Mouse (Mus musculus) neural tube, embryonic 12.5 days (tissue): Measurements from ENCODE around the gene Svop. TPM values are rescaled to one million over a fixed set of nuclear protein-coding genes. Genes with fewer than 3 reads are reported as not detected.

Experiments
- ATAC-seq: fragments of 200-750 bp; cut with Nextera tagmentation; 2 replicates; pipeline ENCODE4 v1.8.0; 2017; ENCODE audit warnings: low read depth, mild to moderate bottlenecking, moderate TSS enrichment, moderate library complexity; ENCODE audit not compliant: low FRiP score
- H3K27ac ChIP-seq: fragments of 300-500 bp; sonication (generic); 2 replicates; pipeline ENCODE4 v1.5.1; 2016
- H3K27me3 ChIP-seq: fragments of 300-500 bp; sonication (generic); replicated peaks from 2 replicates; pipeline ENCODE4 v1.6.1; 2016; ENCODE audit warnings: mild to moderate bottlenecking
- H3K36me3 ChIP-seq: fragments of 300-500 bp; sonication (generic); 2 replicates; pipeline ENCODE4 v1.6.1; 2016; ENCODE audit warnings: mild to moderate bottlenecking
- H3K4me1 ChIP-seq: fragments of 300-500 bp; sonication (generic); 2 replicates; pipeline ENCODE4 v1.6.1; 2016
- H3K4me2 ChIP-seq: fragments of 300-500 bp; sonication (generic); replicated peaks from 2 replicates; pipeline ENCODE4 v1.6.1; 2016; ENCODE audit warnings: mild to moderate bottlenecking
- H3K4me3 ChIP-seq: fragments of 300-500 bp; sonication (generic); 2 replicates; pipeline ENCODE4 v1.5.1; 2016
- H3K9ac ChIP-seq: fragments of 300-500 bp; sonication (generic); 2 replicates; pipeline ENCODE4 v1.6.1; 2016; ENCODE audit warnings: mild to moderate bottlenecking
- H3K9me3 ChIP-seq: fragments of 300-500 bp; sonication (generic); 2 replicates; pipeline ENCODE4 v1.6.1; 2016; ENCODE audit warnings: mild to moderate bottlenecking
- WGBS: fragments of 180-500 bp; shearing (Covaris S2); methylation state at CpG from one replicate; pipeline ENCODE4 v1.1.7; 2016; 5-methylcytosine and 5-hydroxymethylcytosine counted together
- polyA plus RNA-seq: library from polyadenylated mRNA; unstranded; fragments of >200 nt; fragmentation: Nextera tagmentation; extraction: Ambion mirVana; gene quantifications from 2 replicates; pipeline ENCODE4 v1.2.1, GENCODE M21; 2016

Gene Svop
- polyA plus RNA-seq, 1 experiment from 2014 or later = 59.8 TPM

DNA sequence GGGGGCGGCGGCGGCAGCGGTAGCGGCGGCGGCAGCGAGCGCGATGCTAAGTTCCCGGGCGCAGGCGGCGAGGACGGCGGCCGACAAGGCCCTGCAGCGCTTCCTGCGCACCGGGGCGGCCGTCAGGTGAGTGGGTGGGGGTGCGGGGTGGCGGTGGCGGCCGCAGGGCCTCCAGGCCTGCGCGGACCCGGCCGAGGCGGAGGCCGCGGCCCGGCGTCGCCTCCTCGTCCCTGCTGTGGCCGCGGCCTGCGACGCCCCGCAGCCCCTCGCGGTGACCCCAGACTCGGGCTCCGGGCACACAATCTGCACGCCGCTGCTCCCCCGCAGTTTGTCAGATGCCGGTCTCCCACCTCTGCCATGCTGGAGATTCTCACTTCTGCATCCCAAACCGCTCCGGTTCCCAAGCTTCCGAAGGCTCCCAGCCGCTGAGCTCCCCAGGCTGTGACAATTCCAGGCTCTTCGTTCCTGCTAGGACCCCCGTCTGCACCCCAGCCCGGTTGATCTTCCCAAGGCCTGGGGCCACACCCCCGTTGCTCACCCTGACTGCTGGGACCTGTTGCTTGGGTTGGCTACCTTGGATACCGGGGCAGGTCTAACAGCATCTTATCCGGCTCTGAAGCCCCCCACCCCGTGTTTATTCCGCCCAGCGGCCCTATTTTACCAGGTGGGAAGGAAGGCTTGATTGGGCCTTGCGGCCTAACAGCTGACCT, 9.2 kb upstream of the Svop start:
- peak overlapping the region; percentile 92 for H3K4me2 ChIP-seq
- peak overlapping the region; percentile 97 for H3K9ac ChIP-seq
- ATAC-seq = peak; percentile 77
- H3K9me3 ChIP-seq = no peaks in the 10 kb centered on the region
- peak overlapping the region; percentile 98 for H3K4me3 ChIP-seq
- H3K4me1 ChIP-seq = peaks cover 12% of the 10 kb centered on the region
- no peaks in the 10 kb centered on the region for H3K27me3 ChIP-seq
- H3K36me3 ChIP-seq = peaks cover 22% of the 10 kb centered on the region
- H3K27ac ChIP-seq = peak overlapping the region; percentile 20; the same call in 1 of the 2 replicates
- 2% methylated on average over 64 of the region's 64 CpGs for WGBS

DNA sequence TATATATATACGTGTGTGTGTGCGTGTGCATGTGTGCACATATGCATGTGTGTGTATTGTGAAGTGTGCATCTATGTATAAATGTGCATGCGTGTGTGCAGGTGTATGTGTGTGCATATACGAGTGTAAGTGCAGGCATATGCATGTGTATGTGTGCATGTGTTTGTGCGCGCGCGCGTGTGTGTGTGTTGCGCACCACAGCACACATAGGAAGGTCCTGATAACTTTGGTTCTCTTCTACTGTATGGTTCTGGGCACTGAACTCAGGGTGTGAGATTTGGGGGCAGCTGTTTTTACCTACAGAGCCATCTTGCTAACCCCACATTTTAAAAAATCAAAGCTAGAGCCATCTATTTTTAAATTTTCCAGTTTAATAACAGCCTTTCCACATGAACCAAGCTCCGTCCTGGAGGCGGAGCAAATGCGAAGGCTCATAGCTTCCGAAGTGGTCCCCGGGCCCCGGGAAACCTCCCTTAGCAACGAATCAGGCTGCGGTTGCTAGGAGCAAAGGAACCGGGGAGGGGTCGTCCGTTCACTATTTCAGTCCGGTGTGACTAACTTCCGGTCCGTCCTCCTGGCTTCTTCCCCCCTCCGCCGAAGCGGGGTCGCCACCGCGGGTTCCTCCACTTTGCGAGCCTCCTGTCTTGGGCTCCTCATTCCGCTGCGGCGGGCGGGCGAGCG, 8.5 kb upstream of the Svop start:
- H3K4me1 ChIP-seq = peaks cover 12% of the 10 kb centered on the region
- peak overlapping the region; percentile 98 for H3K4me3 ChIP-seq
- H3K27me3 ChIP-seq = no peaks in the 10 kb centered on the region
- WGBS = 8% methylated on average over 37 of the region's 37 CpGs
- ATAC-seq = peak; percentile 91
- peak overlapping the region; percentile 97 for H3K9ac ChIP-seq
- peak overlapping the region; percentile 20; the same call in 1 of the 2 replicates for H3K27ac ChIP-seq
- peak overlapping the region; percentile 92 for H3K4me2 ChIP-seq
- no peaks in the 10 kb centered on the region for H3K9me3 ChIP-seq
- peaks cover 15% of the 10 kb centered on the region for H3K36me3 ChIP-seq

DNA sequence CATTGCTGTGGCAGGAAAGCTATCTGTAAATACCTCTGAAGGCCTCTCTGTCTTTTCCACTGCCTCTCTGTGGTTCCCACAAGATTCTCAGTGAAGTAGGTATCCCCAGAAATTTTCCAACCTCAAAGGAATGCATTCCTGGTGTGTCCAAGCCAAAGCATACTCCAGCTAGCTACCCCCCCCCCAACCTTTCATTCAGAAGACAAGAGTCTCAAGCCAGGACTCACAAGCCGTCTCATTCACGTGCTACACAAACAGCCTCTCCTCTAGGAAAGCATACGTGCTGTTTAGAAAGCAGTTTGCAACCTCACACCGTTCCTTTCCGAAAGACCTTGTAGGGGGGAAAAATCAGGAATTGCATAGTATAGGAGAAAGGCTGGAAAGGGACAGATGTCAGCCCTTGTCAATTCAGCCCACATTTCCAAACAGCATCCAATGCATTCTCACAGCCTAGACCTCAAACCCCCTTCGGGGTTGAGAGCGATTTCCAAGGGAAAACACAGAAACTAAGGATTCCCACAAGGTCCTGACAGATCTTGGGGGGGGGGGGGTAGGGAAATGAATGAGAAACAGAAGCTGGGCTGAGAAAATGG, 853 bp downstream of the Svop start:
- Histone ChIP-seq H3K27ac (peak overlapping the region; percentile 67), H3K36me3 (no peaks in the 10 kb centered on the region), H3K4me1 (peaks cover 6% of the 10 kb centered on the region; the same call in 1 of the 2 replicates), H3K4me3 (peak overlapping the region; percentile 53), H3K4me2 (peak overlapping the region; percentile 62), H3K27me3 (no peaks in the 10 kb centered on the region), H3K9me3 (no peaks in the 10 kb centered on the region), H3K9ac (peak overlapping the region; percentile 70)
- no peak; the same call in 1 of the 2 replicates for ATAC-seq
- WGBS = 16% methylated on average over 7 of the region's 7 CpGs

DNA sequence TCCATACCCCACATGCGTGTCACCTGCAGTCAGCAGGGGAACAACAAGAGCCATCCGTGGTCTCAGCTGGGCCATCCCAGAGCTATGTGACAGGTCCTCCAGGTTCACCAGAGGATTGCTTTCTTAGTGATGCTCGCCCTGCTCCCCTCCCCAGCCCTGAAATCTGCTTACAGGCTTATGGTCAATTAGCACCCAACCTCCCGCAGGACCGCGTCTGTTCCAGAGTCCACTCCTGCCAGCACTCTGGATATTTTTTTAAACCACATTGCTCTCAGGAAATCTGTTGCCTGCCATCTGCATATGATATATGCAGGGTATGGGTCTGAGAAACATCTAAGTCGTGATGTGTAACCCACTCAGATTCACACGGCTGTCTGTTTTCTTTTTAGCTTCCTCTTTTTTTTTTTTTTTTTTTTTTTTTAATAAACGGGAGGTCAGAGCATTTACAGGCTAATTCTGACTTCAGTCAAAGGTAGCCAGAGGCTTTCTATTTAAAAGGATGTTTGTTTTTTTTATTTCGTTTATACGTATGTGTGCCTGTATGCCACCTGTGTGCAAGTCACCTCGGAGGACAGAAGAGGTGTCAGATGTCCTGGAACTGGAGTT, 3.4 kb downstream of the Svop start:
- Histone ChIP-seq H3K36me3 (no peaks in the 10 kb centered on the region), H3K4me3 (no peak overlapping the region), H3K27ac (no peak overlapping the region), H3K9ac (no peak overlapping the region), H3K4me1 (peaks cover 6% of the 10 kb centered on the region; the same call in 1 of the 2 replicates), H3K4me2 (no peak overlapping the region), H3K27me3 (no peaks in the 10 kb centered on the region), H3K9me3 (no peaks in the 10 kb centered on the region)
- 83% methylated on average over 12 of the region's 12 CpGs for WGBS
- ATAC-seq = no peak

DNA sequence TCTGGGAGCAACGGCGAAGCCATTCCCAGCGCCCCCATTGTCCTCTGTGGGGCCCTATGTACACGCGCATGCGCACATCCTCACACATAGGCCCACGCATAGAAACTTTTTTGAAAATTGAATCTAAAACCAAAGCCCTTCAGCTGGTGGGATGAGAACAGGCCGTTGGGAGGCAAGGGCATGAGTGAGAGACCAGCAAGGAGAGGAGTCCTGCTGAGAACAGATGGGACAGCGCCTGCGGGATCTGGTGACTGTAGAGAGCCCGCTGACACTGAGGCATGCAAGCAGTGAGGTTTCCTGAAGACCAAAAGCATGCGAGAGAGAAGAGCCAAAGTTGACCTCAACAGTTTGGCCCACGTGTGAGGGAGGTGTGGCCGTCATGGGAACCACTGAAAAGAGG, 5.9 kb downstream of the Svop start:
- H3K4me2 ChIP-seq = no peak overlapping the region
- 83% methylated on average over 14 of the region's 14 CpGs for WGBS
- H3K27me3 ChIP-seq = no peaks in the 10 kb centered on the region
- H3K9ac ChIP-seq = no peak overlapping the region
- H3K4me1 ChIP-seq = 0 out of 2 replicates have a peak, but pooled peaks cover 2% of the 10 kb centered on the region
- no peaks in the 10 kb centered on the region for H3K9me3 ChIP-seq
- H3K36me3 ChIP-seq = no peaks in the 10 kb centered on the region
- H3K27ac ChIP-seq = no peak overlapping the region
- no peak for ATAC-seq
- no peak overlapping the region for H3K4me3 ChIP-seq

DNA sequence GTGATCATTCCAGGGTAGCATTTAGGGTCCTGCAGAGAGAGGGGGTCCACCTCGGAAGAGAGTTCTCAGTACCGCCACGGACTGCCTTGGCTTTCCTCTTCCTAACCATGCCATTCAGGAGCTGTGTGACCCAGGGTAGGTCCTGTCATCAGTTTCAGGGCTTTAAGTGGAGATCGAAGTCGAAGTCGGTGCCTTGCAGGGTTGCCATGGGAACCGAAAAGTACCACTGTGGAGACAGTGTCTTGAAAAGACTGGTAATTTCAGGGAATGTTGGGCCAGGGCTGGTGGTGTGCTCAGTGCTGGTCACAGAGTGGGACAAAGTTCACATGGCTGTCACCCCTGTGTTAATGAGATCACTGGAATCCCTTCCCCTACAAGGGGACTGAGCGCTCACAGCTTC, 14.4 kb downstream of the Svop start:
- ATAC-seq = no peak
- no peak overlapping the region for H3K4me3 ChIP-seq
- H3K27ac ChIP-seq = no peak overlapping the region
- H3K4me2 ChIP-seq = no peak overlapping the region
- no peaks in the 10 kb centered on the region for H3K9me3 ChIP-seq
- H3K4me1 ChIP-seq = no peaks in the 10 kb centered on the region
- no peak overlapping the region for H3K9ac ChIP-seq
- H3K36me3 ChIP-seq = no peaks in the 10 kb centered on the region
- no peaks in the 10 kb centered on the region for H3K27me3 ChIP-seq
- WGBS = 52% methylated on average over 8 of the region's 8 CpGs

DNA sequence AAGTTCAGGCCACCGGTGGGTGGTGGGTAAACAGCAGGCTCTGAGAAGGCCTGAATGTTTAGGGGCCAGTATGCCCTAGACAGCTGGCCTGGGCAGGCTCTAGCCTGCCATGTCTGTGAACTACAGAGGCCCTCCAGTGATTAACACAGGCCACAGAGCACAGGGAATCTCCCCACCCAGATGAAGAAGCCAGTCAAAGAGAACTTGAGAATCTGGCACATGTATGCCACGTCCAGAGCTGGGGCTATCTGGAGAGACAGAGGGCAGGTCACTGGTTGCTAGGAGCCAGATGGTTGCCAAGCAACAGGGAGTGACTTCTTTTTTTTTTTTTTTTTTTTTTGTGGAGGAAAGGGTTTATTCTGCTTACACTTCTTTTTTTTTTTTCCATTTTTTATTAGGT, 19.1 kb downstream of the Svop start:
- no peaks in the 10 kb centered on the region for H3K4me1 ChIP-seq
- no peaks in the 10 kb centered on the region; the same call in 1 of the 2 replicates for H3K36me3 ChIP-seq
- no peaks in the 10 kb centered on the region for H3K9me3 ChIP-seq
- H3K4me2 ChIP-seq = no peak overlapping the region
- H3K4me3 ChIP-seq = no peak overlapping the region
- no peak overlapping the region for H3K9ac ChIP-seq
- H3K27ac ChIP-seq = no peak overlapping the region
- WGBS = 32% methylated on average over 2 of the region's 2 CpGs
- no peaks in the 10 kb centered on the region for H3K27me3 ChIP-seq
- no peak for ATAC-seq

DNA sequence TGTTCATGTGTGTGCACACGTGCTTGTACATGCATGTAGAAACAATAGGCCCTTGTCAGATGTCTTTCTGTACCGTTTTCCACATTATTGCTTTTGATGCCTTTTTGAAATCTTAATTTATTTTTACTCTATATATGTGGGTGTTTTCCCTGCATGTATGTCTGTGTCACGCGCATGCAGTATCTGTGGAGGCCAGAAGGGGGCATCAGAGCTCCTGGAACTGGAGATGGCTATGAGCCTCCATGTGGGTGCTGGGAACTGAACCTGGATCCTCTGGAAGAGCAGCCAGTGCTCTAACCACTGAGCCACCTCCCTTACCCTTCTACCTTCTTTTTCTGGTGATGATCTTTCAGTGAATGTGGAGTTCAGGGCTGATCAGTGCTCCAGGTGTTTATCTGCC, 20.5 kb downstream of the Svop start:
- no peak overlapping the region for H3K4me2 ChIP-seq

DNA sequence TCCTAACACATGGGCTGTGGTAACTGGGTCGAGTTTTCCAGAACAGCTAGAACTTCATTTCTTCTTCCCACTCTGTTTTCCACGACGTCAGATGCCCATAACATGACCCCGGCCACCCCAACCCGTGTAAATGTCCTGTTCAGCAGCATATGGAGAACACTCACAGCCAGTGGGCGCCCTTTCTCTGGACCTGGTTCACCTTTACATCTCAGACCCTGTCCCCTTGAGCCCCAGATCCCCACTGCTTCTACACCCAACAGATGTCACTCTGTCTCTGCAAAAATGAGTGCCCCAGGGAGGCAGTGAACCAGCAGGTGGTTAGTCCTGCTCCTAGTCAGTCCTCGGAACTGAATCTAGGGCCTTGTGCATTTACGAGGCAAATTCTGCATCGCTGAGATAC, 23.4 kb downstream of the Svop start:
- no peak overlapping the region for H3K4me3 ChIP-seq
- peaks cover 5% of the 10 kb centered on the region for H3K36me3 ChIP-seq
- H3K27ac ChIP-seq = no peak overlapping the region
- 79% methylated on average over 9 of the region's 9 CpGs for WGBS
- H3K27me3 ChIP-seq = no peaks in the 10 kb centered on the region
- no peaks in the 10 kb centered on the region for H3K4me1 ChIP-seq
- H3K4me2 ChIP-seq = no peak overlapping the region
- no peak for ATAC-seq
- H3K9me3 ChIP-seq = no peaks in the 10 kb centered on the region
- H3K9ac ChIP-seq = no peak overlapping the region

More for the DNA sequence above, 20.5 kb downstream of the Svop start:
- no peak overlapping the region for H3K27ac ChIP-seq
- H3K9me3 ChIP-seq = no peaks in the 10 kb centered on the region
- H3K9ac ChIP-seq = no peak overlapping the region
- no peaks in the 10 kb centered on the region for H3K27me3 ChIP-seq
- no peaks in the 10 kb centered on the region; the same call in 1 of the 2 replicates for H3K36me3 ChIP-seq
- no peak for ATAC-seq
- H3K4me3 ChIP-seq = no peak overlapping the region
- no peaks in the 10 kb centered on the region for H3K4me1 ChIP-seq
- 90% methylated on average over 4 of the region's 4 CpGs for WGBS

DNA sequence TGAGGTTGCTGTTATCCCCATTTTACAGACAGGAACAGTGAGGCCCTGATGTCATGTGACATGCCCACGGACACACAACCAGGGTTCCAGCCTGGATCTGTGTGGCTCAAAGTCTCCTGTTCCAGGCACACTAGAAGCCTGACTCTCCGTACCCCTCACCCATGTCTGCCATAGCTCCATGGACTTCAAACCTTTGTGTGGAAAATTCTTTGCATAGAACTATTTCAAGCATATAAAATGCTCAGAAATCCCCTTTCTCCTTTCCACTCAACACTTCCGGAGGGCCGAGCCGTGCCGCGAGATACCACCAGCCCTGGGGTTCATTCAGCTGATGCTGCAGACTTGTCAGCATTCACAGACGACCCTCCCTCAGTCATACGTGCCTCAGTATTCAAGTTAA, 23.8 kb downstream of the Svop start:
- Histone ChIP-seq H3K9ac (no peak overlapping the region), H3K27ac (no peak overlapping the region), H3K9me3 (no peaks in the 10 kb centered on the region), H3K4me2 (no peak overlapping the region), H3K27me3 (no peaks in the 10 kb centered on the region), H3K36me3 (peaks cover 9% of the 10 kb centered on the region), H3K4me3 (no peak overlapping the region), H3K4me1 (no peaks in the 10 kb centered on the region)
- 87% methylated on average over 9 of the region's 9 CpGs for WGBS
- no peak for ATAC-seq

DNA sequence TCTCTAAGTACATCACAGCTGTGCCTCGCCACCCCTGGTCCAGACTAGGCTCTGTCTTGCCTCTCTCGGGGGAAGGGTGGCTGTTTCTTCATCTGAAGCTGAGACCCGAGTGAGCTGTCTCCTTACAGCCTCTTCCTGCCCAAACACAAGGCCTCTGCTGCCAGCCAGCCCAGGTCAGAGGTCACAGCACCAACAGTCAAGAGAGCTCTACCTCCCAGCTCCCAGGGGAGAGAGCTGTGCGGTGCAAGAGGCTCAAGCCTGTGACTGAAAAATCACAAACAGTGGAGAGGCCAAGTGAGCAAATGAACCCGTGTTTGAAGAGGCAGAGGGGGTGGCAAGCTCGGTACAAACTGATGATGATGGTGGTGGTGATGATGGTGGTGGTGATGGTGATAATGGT, 24.8 kb downstream of the Svop start:
- Histone ChIP-seq H3K9me3 (no peaks in the 10 kb centered on the region), H3K4me1 (no peaks in the 10 kb centered on the region), H3K9ac (no peak overlapping the region), H3K4me3 (no peak overlapping the region), H3K27ac (no peak overlapping the region), H3K36me3 (peaks cover 10% of the 10 kb centered on the region), H3K27me3 (no peaks in the 10 kb centered on the region; the same call in 1 of the 2 replicates), H3K4me2 (no peak overlapping the region)
- no peak for ATAC-seq
- WGBS = 52% methylated on average over 6 of the region's 6 CpGs

DNA sequence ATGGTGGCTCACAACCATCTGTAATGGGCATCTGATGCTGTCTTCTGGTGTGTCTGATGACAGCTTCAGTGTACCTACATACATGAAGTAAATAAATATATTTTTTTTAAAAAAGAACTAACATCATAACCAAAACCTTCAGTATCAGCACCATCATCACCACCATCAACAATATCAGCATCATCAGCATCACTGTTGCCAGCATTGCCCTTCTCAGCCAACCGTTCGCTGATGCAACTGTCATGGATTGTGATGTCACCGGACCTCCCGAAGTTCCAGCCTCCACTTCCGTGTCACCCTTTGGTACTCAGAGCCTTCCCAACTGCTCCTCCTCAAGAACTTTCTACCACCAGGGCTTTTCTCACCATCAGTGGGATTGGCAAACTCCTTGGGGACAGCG, 26.2 kb downstream of the Svop start, which contains the start of gene Usp30:
Gene Usp30, plus strand, starts transcription at position 301 of the 400 bp plus-strand sequence.
- H3K9ac ChIP-seq = no peak within 1 kb of the TSS
- no peaks in the 10 kb centered on the region for H3K4me1 ChIP-seq
- no peaks in the 10 kb centered on the region for H3K9me3 ChIP-seq
- no peak within 1 kb of the TSS for H3K4me2 ChIP-seq
- peaks cover 13% of the 10 kb centered on the region for H3K36me3 ChIP-seq
- no peaks in the 10 kb centered on the region; the same call in 1 of the 2 replicates for H3K27me3 ChIP-seq
- no peak for ATAC-seq
- H3K4me3 ChIP-seq = no peak within 1 kb of the TSS
- WGBS = 94% methylated on average over 6 of the region's 6 CpGs
- no peak within 1 kb of the TSS for H3K27ac ChIP-seq
